26 mouse cellular contexts compared by ENCODE assay signal in the genomic region with DNA sequence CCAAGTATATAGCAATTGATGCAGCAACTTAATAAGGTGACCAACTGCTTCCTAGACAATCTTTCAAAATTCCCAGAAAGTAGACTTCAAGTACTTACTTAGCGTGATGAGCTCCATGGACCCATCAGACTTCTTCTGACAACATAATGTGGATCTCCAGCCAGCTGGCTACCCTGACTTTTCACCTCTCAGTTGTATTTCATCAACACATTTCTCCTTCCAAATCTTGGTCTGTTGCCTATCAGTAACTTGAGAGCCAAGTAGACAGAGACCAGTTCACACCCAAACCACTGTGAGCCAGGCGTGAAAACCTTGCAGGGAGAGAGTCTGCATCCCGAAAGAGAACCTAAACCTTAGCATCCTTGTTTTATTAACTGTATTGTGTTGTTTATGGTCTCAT. TPM values are rescaled to one million over a fixed set of nuclear protein-coding genes. Genes with fewer than 3 reads are reported as not detected.
DNase-seq lines count a peak whose midpoint lies in the region; ATAC-seq and TF ChIP-seq lines count a peak whose summit lies in the region.
"Had no signal": no experiment of that assay in that cellular context is flagged by ENCODE, and none has a peak within 500 bp of the region (broad histone marks: within the 10 kb centered on the region; RNA-seq: fewer than 3 reads in every experiment).

No protein-coding gene starts in this region.

- no peak for TF ChIP-seq POLR2A in kidney, adult 2 months (IDR thresholded peaks at IDR 0.05; ENCODE audit: low read depth, low read length)
- no peak for TF ChIP-seq POLR2A in lung, adult 2 months (IDR thresholded peaks at IDR 0.05; ENCODE audit: borderline replicate concordance, extremely low read depth, low read depth, low read length)

- peaks cover 7% of the 10 kb centered on the region; the same call in 1 of the 2 replicates for H3K4me1 ChIP-seq in kidney, adult 2 months (ENCODE audit: control insufficient read depth, insufficient read depth, low read length)
- peaks cover 12% of the 10 kb centered on the region for H3K4me1 ChIP-seq in lung, embryonic 14.5 days (ENCODE audit: insufficient read depth)
- H3K4me1 ChIP-seq in lung, adult 2 months (ENCODE audit: control insufficient read depth, insufficient read depth, low read length), result peaks cover 3% of the 10 kb centered on the region; the same call in 1 of the 2 replicates
- H3K4me1 ChIP-seq: forebrain, embryonic 10.5 days; forebrain, embryonic 13.5 days; heart, embryonic 15.5 days; hindbrain, embryonic 10.5 days; hindbrain, embryonic 13.5 days had no signal

- H3K4me3 ChIP-seq in kidney, adult 2 months (ENCODE audit: insufficient read depth, low read depth, low read length), result no peak overlapping the region
- H3K4me3 ChIP-seq in lung, embryonic 14.5 days (ENCODE audit: low read depth, low read length), result no peak overlapping the region
- H3K4me3 ChIP-seq in lung, adult 2 months (replicated peaks; ENCODE audit: extremely low read depth, low read depth, low read length), result no peak overlapping the region
- H3K4me3 ChIP-seq: forebrain, embryonic 10.5 days; forebrain, embryonic 13.5 days; heart, embryonic 15.5 days; hindbrain, embryonic 10.5 days; hindbrain, embryonic 13.5 days had no signal

- no peaks in the 10 kb centered on the region for H3K36me3 ChIP-seq in kidney, adult 2 months (ENCODE audit: control insufficient read depth, insufficient read depth, low read length)
- no peaks in the 10 kb centered on the region for H3K36me3 ChIP-seq in lung, embryonic 14.5 days (ENCODE audit: insufficient read depth)
- H3K36me3 ChIP-seq: forebrain, embryonic 10.5 days; G1E; heart, embryonic 15.5 days; hindbrain, embryonic 10.5 days; hindbrain, embryonic 13.5 days had no signal

- no peaks in the 10 kb centered on the region for H3K27me3 ChIP-seq in kidney, adult 2 months (replicated peaks; ENCODE audit: control insufficient read depth, insufficient read depth, low read length)
- H3K27me3 ChIP-seq in lung, embryonic 14.5 days (ENCODE audit: insufficient read depth, low read length), result no peaks in the 10 kb centered on the region
- H3K27me3 ChIP-seq: CH12.LX; forebrain, embryonic 13.5 days; heart, embryonic 15.5 days; hindbrain, embryonic 13.5 days; Patski had no signal

- no peaks in the 10 kb centered on the region for H3K9me3 ChIP-seq in lung, embryonic 14.5 days (ENCODE audit: low read depth, low read length)
- H3K9me3 ChIP-seq: forebrain, embryonic 10.5 days; forebrain, embryonic 13.5 days; G1E; heart, embryonic 15.5 days; hindbrain, embryonic 10.5 days; hindbrain, embryonic 13.5 days had no signal

- DNase-seq in kidney, adult 2 months, result peak; percentile 14
- DNase-seq in kidney, adult 9 months, result no peak
- DNase-seq in lung, embryonic 14.5 days, result peak; percentile 57
- DNase-seq in lung, postnatal 14 days, result no peak
- DNase-seq in lung, postnatal 36 days, result peak; percentile 25
- DNase-seq in lung, adult 2 months, result no peak
- DNase-seq: adrenal gland, postnatal 10 days; adrenal gland, postnatal 36 days; B cell, adult 2 months; cerebellum, adult 18-20 months; cerebellum, adult 9-10 months; cerebellum, postnatal 14 days; gastrocnemius, postnatal 10 days; gastrocnemius, postnatal 36 days; heart, postnatal 36 days had no signal

- no peak overlapping the region for H3K9ac ChIP-seq in lung, embryonic 14.5 days
- H3K9ac ChIP-seq: forebrain, embryonic 13.5 days; heart, embryonic 15.5 days; hindbrain, embryonic 13.5 days had no signal

- no peak overlapping the region for H3K4me2 ChIP-seq in lung, embryonic 14.5 days
- H3K4me2 ChIP-seq: forebrain, embryonic 13.5 days; heart, embryonic 11.5 days; heart, embryonic 15.5 days; hindbrain, embryonic 13.5 days had no signal

- no peak for ATAC-seq in lung, embryonic 14.5 days (ENCODE audit: insufficient read depth)
- ATAC-seq: forebrain, embryonic 13.5 days; forebrain, embryonic 16.5 days; hindbrain, embryonic 16.5 days; Patski had no signal

- no peak for TF ChIP-seq CTCF in kidney, adult 2 months (conservative IDR thresholded peaks at IDR 0.05; ENCODE audit: insufficient read depth, insufficient read length, low read depth, low read length)
- no peak for TF ChIP-seq CTCF in lung, embryonic 14.5 days (IDR thresholded peaks at IDR 0.05; ENCODE audit: low read depth)
- TF ChIP-seq CTCF in lung, adult 2 months (IDR thresholded peaks at IDR 0.05; ENCODE audit: insufficient read depth, low read length), result no peak

- WGBS in kidney, adult 2 months, result 74% methylated on average over 3 of the region's 3 CpGs
- WGBS in lung, embryonic 14.5 days, result 60% methylated on average over 3 of the region's 3 CpGs
- WGBS in lung, adult 2 months, result 57% methylated on average over 3 of the region's 3 CpGs

- no peak overlapping the region for H3K27ac ChIP-seq in kidney, adult 2 months (ENCODE audit: insufficient read depth, low read depth, low read length)
- no peak overlapping the region for H3K27ac ChIP-seq in lung, embryonic 14.5 days (ENCODE audit: low read depth)
- H3K27ac ChIP-seq: forebrain, embryonic 10.5 days; forebrain, embryonic 13.5 days; heart, embryonic 15.5 days; hindbrain, embryonic 10.5 days; hindbrain, embryonic 13.5 days had no signal

RNA-seq across cellular contexts. Expression of a gene that starts 26.3 kb away (rescaled TPM):
- polyA plus RNA-seq in kidney, adult 2 months (2012; rRNA removed), result 13.4 and 13.6 TPM in 2 replicates
- 49.8 and 53.5 TPM in 2 replicates for polyA plus RNA-seq in lung, embryonic 14.5 days (2014; fragmentation: Nextera tagmentation; extraction: Ambion mirVana)
- 15.2 and 17.5 TPM in 2 replicates for polyA plus RNA-seq in lung, adult 2 months (2012; rRNA removed)

Comparison
In these comparisons a context has a peak if more than half of its experiments do, and no peak if none do; other contexts are left out.
1. DNase-seq: peak in kidney, adult 2 months (single experiment), lung, embryonic 14.5 days (single experiment) and lung, postnatal 36 days (single experiment); none in kidney, adult 9 months (single experiment), lung, postnatal 14 days (single experiment) and lung, adult 2 months (single experiment).